Mouse (Mus musculus) right cerebral cortex, adult 18-20 months (tissue): ENCODE data around the gene Ski.
A peak's percentile ranks its signal among the peaks of the same experiment; 100 is the strongest.
"Not testable (repeated sequence)": the region's sequence is repeated elsewhere in the genome, so short reads cannot be mapped to it uniquely, and the experiment has no call there.

Experiments used
- DNase-seq: peaks from one replicate; pipeline ENCODE4 v3.0.0; 2022; ENCODE audit warnings: mixed read lengths

The Ski gene

GRCm38 (mm10) chr4:155222552-155222840, at the start of gene Ski:
Gene Ski, minus strand, starts transcription at chr4:155222592.
- DNase-seq = no peak

- DNase-seq = peak; percentile 50
These were observed 46.0 kb upstream of the Ski start for GRCm38 (mm10) chr4:155268382-155268781.

GRCm38 (mm10) chr4:155267639-155268175, 45.3 kb upstream of the Ski start:
- no peak for DNase-seq

GRCm38 (mm10) chr4:155267047-155267543, 44.7 kb upstream of the Ski start:
- DNase-seq = no peak

- DNase-seq = no peak
These were observed 42.3 kb upstream of the Ski start for GRCm38 (mm10) chr4:155264521-155265321.

GRCm38 (mm10) chr4:155252253-155252652, 29.9 kb upstream of the Ski start:
- DNase-seq = no peak

- no peak for DNase-seq
These were observed 28.8 kb upstream of the Ski start for GRCm38 (mm10) chr4:155251147-155251546.

GRCm38 (mm10) chr4:155250361-155251117, 28.1 kb upstream of the Ski start:
- DNase-seq = no peak

GRCm38 (mm10) chr4:155249648-155250351, 27.4 kb upstream of the Ski start, which contains the start of gene Faap20:
Gene Faap20, plus strand, starts transcription at chr4:155249802.
- DNase-seq = peak; percentile 87

GRCm38 (mm10) chr4:155249257-155249647, 26.9 kb upstream of the Ski start:
- DNase-seq = peak; percentile 93

GRCm38 (mm10) chr4:155248054-155248453, 25.7 kb upstream of the Ski start:
- not testable (repeated sequence) for DNase-seq

- peak; percentile 83 for DNase-seq
These were observed 24.3 kb upstream of the Ski start for GRCm38 (mm10) chr4:155246691-155247105.

- no peak for DNase-seq
These were observed 23.5 kb upstream of the Ski start for GRCm38 (mm10) chr4:155245770-155246492.

- DNase-seq = no peak
These were observed 20.8 kb upstream of the Ski start for GRCm38 (mm10) chr4:155243233-155243632.

GRCm38 (mm10) chr4:155242292-155242691, 19.9 kb upstream of the Ski start:
- no peak for DNase-seq

- DNase-seq = no peak
These were observed 19.4 kb upstream of the Ski start for GRCm38 (mm10) chr4:155241789-155242188.

- DNase-seq = no peak
These were observed 17.1 kb upstream of the Ski start for GRCm38 (mm10) chr4:155239494-155239893.

GRCm38 (mm10) chr4:155238276-155238675, 15.9 kb upstream of the Ski start:
- DNase-seq = no peak

GRCm38 (mm10) chr4:155236737-155237385, 14.5 kb upstream of the Ski start:
- no peak for DNase-seq

GRCm38 (mm10) chr4:155235311-155236119, 13.1 kb upstream of the Ski start:
- peak; percentile 96 for DNase-seq
